Mouse (Mus musculus): ENCODE data around the gene Vtcn1.

DNA sequence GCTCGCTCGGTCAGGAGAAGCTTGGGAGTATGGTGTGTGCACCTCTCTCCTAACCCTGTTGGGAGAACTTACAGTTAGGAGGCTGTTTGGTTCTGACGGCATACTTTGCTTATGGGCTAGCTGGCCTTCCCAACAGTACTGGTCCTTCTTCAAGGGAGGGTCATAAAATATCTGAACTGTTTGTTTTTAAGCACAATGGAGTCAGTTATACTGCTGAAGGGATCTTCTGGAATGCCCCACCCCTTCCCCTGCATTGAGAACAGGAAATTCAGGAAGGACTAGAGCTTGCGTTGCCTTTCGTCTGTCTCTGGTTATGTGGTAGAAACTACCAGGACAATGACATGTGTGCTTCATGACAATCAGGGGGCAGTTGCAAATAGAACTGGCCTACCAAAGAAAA lies 31.9 kb downstream of the Vtcn1 start:
- TF ChIP-seq EP300 (IDR thresholded peaks at IDR 0.05) = no peak
- TF ChIP-seq CTCF (IDR thresholded peaks at IDR 0.05) = no peak
